In genomic region chr11:120731858-120732680, GRCm38 (mm10) we compare ENCODE assay signal across 9 mouse cellular contexts. TPM values are rescaled to one million over a fixed set of nuclear protein-coding genes. Genes with fewer than 3 reads are reported as not detected.
DNase-seq lines count a peak whose midpoint lies in the region.
"Had no signal": no experiment of that assay in that cellular context is flagged by ENCODE, and none has a peak within 500 bp of the region (broad histone marks: within the 10 kb centered on the region; RNA-seq: fewer than 3 reads in every experiment).

Gene Cbr2 (minus strand): TSS chr11:120732114.

- intact Hi-C loops in heart, postnatal 14 days (cut with DNase I): no loop called here
- intact Hi-C loops in left cerebral cortex, postnatal 36 days (cut with DNase I): no loop called here

- peak; percentile 54 for DNase-seq in kidney, adult 11 months
- no peak for DNase-seq in kidney, postnatal 4 days
- peak; percentile 97 for DNase-seq in adipocyte (ENCODE audit: low spot score)
- peak; percentile 37 to 61 for DNase-seq in heart, postnatal 14 days
- peak; percentile 79 for DNase-seq in lung, postnatal 36 days
- no peak for DNase-seq in frontal cortex, postnatal 25 days (ENCODE audit: low spot score in 2 of 2)
- no peak for DNase-seq in left cerebral cortex, postnatal 36 days (ENCODE audit: low spot score in 2 of 2)
- no peak for DNase-seq in layer of hippocampus, adult 9-10 months (ENCODE audit: low spot score)
- DNase-seq: liver, postnatal 0 days had no signal

RNA-seq across cellular contexts. Expression of gene Cbr2, which starts in this region (rescaled TPM):
- total RNA-seq in heart, postnatal 14 days (2021): 10 to 100 TPM; 18.6 to 53.1 TPM
- total RNA-seq in left cerebral cortex, postnatal 36 days (2021): 1 to 10 TPM in 1 of 2 experiments, under 1 TPM in 1; 0.32 to 1.6 TPM

Comparison
In these comparisons a context has a peak if more than half of its experiments do, and no peak if none do; other contexts are left out.
1. RNA of gene Cbr2 (total RNA-seq): 18.6 to 53.1 TPM in heart, postnatal 14 days; 0.32 to 1.6 TPM in left cerebral cortex, postnatal 36 days; every median in the first group is over 4 times any median in the second.
2. DNase-seq: peak in kidney, adult 11 months (single experiment), adipocyte (single experiment), heart, postnatal 14 days (2 of 2) and lung, postnatal 36 days (single experiment); none in kidney, postnatal 4 days (0 of 2), frontal cortex, postnatal 25 days (0 of 2), left cerebral cortex, postnatal 36 days (0 of 2) and layer of hippocampus, adult 9-10 months (single experiment).